Mouse (Mus musculus) cerebellum, postnatal 36 days (tissue): ENCODE data around the gene Slc4a10.
"Not testable (repeated sequence)": the region's sequence is repeated elsewhere in the genome, so short reads cannot be mapped to it uniquely, and the experiment has no call there.

Experiments used
- DNase-seq, 2 experiments: peaks; one replicate each; pipeline ENCODE4 v3.0.0; 2021 to 2022; ENCODE audit warnings: mixed read lengths in 2 of 2

Gene Slc4a10

DNA sequence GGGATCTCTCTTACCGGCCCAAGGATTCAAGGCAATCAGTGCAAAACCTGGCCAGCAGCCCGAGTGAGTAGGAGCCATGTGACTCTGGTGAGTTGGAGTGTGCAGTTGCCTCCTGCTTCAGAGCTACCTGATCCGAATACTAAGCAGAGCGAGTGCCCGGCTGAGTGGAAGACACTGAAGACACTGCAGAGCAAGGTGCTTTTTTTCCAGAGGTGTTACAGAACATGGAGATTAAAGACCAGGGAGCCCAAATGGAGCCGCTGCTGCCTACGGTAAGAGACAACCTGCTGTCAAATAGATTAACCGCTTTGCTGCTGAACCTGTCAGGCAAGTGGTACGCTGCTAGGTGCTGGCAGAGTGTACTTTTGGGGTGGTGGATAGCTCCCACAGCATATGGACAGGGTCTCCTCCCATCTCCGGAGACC lies at the start of gene Slc4a10:
Slc4a10 (plus strand) TSS at position 42 of the 425 bp plus-strand sequence.
- peak; percentile 80 to 81 for DNase-seq

DNA sequence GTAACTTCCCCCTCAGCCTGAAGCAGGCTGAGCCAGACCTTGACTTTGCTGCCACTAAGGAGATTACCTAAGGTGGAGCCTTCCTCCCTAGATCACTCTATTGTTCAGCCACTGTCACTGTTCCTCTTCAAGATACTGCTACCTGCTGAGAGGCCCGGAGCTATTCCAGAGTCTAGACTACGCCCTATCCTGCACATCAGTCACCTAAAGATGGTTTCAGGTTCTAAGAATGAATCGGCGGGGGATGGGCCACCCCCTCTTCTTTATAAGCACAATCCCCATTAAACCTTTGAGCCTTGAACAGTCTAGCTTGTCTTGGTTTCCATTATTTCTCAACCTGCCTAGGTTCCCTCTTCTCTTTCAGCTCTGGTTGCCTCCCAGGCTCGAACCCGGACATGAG lies 45.0 kb upstream of the Slc4a10 start:
- not testable (repeated sequence) for DNase-seq

DNA sequence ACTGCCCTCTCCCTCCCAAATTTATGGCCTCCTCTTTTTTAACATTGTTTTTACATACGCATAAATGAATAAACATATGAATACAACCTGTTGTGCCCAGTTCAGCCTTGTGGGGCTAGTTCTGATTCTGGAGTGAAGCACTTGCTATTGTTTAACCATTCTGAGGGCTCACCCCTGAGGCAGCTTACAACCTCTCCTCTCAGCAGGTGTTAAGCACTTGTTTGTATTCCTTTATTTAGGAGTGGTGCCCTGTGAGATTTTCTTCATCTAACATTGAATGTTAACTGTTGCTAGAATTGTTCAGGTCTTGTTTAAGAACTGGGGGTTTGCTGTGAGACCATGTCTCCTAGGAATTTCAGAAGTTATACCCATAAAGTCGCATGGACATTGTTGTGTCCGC lies 28.1 kb upstream of the Slc4a10 start:
- DNase-seq, result no peak

DNA sequence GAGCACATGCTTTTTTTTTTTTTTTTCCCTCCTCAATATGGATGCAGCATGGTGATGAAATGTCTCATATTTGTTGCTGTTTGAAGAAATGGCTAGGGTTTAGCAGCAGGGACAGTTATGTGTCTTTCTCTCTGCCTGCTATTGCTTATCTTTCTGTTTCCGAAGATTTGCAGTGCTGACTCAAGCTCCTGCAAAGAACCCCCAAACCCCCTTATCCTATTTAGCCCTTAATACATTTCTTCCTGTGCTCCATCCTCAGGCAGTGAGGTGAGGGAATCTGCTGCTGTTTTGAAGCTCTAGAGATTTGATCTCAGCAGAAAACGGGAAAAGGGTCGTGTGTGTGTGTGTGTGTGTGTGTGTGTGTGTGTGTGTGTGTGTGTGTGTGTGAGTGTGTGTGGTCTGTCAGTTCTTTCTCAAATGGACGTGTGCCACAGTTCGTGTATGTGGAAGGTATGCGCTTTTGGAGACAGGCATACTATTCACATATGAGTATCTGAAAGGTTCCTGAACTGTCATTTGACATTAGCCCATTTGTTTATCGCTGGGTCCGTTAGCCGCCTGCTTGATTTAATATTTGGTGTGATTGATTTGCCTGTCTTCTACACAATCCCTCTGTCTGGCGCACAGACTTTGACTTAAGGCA lies 720 bp downstream of the Slc4a10 start:
- no peak for DNase-seq

DNA sequence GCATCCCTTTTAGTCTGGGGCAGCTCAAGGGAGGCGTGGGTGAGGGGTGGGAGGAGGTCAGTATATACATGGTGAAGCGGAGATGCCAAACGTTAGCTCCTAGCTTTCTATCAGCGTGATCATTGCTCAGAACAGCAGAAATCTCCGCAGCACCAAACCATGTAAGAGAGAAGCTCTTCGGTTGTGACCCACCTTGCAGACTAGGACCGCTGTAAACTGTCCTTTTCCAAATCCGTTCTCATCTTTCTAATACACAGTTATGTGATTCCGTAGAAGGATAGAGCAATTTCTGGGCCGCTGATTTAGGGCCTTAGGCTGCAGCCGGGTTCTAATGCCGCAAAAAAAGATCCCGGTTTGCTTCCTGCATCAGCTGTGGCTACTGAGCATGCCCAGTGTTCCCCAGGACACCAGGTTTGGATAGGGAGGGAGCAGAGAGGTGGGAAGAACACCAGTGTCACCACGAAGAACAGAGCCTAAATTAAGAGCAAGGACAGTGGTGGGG lies 1.3 kb downstream of the Slc4a10 start:
- peak; percentile 81 to 86 for DNase-seq

DNA sequence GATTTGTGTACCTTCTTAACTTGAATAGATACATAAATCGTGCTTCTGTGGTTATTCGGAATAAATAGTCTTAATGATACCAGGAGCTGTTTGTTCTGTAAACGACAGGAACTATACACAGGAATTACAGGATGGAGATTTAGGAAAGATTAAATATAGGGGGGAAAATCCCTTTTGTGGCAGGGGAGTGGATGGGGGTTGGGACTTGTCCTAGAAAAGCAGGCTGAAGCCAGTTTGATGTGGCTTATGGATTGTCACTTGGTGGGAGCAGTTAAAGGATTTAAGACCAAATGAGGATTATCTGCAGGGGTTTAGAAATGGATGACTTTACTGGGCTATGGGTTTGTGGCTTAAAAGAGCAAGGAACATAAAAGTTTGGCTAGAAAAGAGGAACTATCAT lies 1.9 kb downstream of the Slc4a10 start:
- peak; percentile 6 to 16 for DNase-seq

DNA sequence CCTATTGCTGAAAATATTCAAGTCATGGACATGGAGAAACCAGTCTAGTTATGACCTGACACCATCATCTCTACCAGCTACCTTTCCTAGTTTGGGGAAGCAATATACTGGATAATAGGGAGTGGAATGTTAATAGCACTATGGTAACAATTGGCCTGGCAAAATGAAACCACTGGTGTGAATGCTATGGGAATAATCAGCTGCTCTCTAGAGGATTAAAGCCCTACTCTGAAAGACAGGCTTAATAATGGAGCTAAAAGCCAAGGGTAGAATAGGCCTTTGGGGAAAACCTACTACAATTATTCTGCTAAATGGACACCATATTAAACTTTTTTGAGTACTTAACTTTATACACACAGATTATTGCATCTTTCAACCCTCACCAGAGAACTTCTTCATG lies 30.2 kb downstream of the Slc4a10 start:
- DNase-seq, result no peak

DNA sequence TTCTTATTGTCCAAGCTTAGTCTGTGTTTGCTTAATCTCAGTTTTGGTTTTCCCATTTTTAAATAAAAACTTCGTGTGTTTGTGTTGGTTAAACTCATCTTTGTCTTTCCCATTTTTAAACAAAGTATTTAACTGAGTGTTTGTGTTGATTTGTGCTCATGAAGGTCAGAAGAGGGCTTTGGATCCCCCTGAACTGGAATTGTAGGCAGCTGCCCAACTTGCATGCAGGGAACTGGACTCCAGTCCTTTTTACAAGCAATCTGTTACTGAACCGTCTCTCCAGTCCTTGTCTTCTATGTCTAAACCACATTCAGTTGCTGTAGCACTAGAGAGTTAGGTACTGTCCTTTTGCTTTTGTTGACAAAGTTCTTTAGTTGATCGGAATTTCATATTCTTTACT lies 41.3 kb downstream of the Slc4a10 start:
- DNase-seq, result no peak

DNA sequence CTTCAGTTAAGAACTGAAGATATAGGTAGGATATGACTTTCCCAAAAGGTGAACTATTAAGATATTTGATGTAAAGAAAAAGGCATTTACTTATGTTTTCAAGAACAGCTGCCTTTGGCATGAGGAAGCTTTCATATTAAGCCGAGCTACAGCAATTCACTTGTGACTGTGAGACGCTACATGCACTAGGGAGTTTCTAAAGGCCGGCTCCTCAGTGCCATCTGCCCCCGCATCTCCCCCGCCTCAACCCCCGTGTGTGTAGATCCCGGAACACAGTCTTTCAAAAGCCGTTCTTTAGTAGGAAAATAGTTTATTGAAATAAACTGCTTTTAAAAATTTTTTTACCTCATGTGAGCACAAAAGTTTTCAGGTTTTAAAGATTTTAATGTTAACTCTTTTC lies 42.5 kb downstream of the Slc4a10 start:
- DNase-seq, result no peak

DNA sequence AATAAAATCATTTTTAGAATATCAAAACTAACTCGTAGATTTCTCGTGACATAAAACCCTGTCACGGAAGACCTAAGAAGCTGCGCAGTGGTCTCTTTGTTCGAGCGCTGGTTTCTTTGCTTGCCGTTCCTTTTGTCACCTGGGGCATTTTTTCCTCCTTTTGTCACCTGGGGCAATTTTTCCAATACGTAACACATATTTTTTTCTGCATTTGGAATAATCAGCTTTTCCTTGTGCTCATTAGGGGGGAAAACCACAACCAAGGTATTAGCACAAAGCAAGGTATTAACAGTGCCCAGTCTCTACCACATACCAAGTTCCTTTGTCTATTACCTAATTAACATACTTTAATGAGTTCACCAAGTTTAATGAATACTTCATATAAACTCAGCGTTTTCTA lies 42.9 kb downstream of the Slc4a10 start:
- DNase-seq, result no peak

DNA sequence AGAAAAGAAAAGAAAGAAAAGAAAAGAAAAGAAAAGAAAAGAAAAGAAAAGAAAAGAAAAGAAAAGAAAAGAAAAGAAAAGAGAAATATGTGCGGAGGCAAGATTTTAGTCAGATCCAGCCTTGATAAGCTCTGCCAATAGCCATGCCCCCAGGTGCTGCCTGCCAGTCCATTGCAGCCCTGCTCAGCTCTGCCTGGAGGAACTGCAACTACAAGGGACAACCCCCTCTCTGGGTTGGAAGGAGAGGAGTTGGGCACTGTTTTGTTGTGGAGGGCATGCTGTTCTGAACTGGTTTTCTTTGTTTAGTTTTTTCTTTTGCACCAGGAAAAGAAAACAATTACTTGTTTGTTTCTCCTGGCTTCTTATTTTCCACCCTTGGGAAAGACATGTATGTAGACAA lies 54.3 kb downstream of the Slc4a10 start:
- DNase-seq, result no peak

DNA sequence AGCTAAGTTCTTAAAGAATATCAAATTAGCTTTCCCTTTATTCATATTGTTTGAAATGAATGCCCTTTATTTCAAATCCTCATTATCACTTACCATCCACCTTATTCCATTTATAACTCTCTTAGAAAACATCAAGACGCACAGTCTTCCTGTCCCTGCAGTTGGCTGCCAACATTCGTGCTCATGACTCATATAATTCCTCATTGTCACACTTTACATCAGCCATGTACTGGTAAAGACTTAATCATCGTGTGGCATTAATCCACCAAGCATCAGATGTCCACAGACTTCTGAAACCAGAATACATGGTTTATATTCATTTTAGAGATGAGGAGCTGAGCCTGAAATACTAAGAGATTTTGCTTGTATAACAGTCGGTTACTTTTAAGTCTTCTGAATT lies 69.1 kb downstream of the Slc4a10 start:
- peak in 1 of 2 experiments; percentile 23 for DNase-seq

DNA sequence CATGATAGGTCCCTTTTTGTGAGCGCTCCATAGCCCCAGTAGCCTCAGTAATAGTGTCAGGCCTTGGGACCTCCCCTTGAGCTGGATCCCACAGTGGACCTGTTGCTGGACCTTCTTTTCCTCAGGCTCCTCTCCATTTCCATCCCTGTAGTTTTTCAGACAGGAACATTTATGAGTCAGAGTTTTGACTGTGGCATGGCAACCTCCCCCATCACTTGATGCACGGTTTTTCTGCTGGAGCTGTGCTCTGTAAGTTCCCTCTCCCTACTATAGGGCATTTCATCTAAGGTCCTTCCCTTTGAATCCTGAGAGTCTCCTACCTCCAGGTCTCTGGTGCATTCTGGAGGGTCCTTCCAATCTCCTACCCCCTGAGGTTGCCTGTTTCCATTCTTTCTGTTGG lies 83.7 kb downstream of the Slc4a10 start:
- DNase-seq, result no peak

DNA sequence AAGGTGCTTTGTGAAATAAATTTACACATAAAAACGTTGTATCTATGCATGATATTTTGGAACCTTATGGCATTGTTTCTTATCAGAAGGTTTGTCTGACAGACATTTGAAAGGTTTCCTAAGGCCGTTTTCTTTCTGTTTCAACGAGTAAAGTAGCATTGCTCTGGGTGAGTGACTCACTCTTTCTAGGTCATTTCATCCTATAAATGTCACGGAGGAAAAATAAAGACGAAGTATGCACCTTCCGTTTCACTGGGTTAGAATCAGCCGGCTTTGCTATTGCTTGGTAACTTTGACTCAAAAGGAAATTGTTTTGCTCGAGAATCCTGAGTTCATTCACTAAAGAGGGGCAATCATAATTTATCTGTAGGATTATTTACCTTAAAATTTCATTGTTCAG lies 88.6 kb downstream of the Slc4a10 start:
- no peak for DNase-seq

DNA sequence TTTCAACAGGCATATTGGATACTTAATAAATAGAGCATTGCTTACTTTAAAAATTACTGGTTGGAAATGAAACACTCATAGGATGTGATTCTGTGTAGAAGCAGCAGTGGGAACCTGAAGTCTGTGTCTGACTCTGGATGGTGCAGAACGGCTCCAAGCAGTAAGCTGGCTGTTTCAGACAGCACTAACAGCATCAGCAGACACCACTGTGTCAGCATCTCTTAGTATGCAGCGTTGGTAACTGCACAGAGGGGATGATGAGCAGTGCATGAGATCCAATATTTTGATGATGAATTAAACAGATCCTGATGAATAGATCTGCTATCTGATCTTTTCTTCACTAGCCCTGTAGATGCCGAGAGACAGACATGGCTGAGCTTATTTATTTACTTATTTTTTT lies 101.4 kb downstream of the Slc4a10 start:
- DNase-seq, result no peak

DNA sequence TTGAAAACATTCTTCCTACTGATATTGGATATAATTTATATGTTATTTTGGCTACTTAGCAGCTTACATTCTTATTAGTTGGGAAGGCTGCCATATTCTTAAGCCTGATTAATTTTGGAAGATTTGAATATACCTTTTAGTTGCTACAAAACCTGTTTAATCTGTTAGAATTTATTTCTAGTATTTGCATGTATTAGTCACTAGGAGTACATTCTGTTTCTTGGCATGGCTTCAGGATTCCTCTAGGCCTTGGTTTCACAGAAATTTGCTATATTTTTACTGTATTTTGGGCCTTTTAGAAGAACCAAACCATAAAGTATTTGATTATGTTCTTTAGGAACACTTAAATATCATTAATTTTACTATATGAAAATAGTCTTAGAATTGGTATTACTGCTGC lies 103.2 kb downstream of the Slc4a10 start:
- DNase-seq, result no peak

DNA sequence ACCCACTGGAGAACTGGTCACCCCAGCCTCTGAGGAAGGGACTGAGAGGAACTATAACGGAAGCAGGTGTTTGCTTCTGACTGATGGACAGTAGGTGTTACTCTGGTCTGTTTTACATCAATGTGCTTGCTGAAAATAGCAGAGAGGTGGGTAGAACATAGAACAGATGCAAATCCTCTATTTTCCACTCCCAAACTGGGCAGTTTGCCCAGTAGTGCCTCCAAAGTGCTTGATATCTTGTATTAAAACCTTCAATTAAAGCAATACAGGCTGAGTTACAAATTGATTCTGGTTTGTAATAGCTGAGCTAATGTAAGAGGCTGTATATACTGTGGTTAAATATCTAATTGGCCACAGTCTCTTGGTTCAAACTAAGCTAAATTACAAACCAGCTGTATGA lies 104.6 kb downstream of the Slc4a10 start:
- DNase-seq, result no peak

DNA sequence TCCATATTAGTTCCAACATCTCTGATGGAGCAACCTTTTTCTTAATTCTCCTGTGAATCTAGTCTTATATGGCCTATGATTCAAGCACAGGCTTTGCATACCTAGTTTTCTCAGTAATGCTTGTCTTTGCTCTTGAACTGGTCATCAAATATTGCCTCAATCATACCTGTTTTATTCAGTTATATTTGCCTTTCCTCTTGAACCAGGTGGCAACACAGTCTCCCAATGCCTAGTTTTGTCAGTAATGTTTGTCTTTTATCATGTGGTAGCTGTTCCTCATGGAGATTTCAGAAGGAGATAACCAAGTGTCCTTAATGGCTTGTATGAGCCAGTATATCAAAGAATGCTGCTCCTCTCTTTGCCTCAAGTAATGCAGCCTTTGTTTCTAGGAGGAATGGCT lies 163.8 kb downstream of the Slc4a10 start:
- DNase-seq, result no peak

DNA sequence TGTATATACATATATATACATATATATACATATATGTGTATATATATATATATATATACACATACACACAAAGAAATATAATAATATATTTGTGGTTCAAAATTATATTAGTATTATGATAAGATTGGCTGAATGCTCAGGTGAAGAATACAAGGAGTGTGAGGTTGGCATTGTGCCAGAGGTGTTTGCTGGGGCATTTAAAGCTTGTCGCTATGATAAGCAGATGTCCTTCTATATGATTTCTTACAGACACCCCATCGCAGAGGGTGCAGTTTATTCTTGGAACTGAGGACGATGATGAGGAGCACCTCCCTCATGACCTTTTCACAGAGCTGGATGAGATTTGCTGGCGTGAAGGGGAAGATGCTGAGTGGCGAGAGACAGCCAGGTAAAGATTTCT lies 164.8 kb downstream of the Slc4a10 start:
- peak; percentile 19 to 38 for DNase-seq

DNA sequence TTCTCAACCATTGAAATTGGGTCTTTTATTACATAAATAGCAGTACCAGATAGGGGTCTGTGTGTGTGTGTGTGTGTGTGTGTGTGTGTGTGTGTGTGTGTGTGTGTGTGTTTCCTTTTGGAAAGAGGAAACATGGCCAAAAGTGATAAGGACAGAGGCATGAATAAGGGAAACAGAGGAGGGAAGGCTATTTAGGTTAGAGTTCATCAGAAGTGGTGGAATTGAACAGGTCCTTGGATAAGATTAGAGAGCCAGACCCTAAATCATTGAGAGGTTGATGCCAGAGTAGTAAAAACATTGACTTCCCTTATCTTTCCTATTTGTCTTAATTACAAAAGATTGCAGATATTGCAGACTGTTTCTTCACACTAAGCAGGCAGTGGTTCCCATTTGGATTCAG lies 181.3 kb downstream of the Slc4a10 start:
- no peak for DNase-seq

DNA sequence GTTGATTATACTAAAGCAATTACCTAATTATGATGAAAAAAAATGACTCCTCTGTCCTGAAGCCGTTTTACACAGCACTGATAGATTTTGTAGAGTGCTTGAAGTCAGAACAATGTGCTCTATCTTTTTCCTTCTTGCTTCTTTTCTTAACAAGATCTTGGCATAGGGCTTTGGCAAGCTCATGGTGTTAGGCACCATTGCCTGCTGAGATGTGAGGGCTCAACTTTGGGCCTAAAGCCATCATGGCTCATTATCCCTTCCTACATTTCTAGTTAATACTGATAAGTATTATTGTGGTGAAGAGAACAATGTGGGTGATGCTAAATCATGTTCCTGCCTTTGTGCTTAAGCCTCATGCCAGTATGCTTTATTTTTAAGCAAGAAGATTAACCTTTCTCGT lies 185.0 kb downstream of the Slc4a10 start:
- DNase-seq, result no peak

DNA sequence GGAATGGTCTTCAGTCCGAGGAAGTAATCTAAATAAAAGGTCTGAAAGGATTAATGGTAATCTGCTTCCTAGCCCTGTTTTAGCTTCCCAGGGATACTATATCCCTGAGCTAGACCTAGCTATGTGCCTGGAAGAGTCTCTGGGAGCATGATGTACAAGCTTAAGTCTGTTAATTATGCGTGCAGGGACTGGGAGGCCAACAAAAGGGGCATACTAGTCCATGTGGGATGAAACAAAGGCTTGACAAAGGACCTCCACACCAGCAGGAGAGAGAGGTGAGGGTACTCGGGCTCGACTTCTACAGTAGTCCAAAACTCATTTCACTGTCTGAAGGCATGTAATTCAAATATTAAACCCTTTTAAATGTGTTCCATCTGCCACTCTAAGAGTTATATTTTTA lies 197.9 kb downstream of the Slc4a10 start:
- DNase-seq, result no peak

DNA sequence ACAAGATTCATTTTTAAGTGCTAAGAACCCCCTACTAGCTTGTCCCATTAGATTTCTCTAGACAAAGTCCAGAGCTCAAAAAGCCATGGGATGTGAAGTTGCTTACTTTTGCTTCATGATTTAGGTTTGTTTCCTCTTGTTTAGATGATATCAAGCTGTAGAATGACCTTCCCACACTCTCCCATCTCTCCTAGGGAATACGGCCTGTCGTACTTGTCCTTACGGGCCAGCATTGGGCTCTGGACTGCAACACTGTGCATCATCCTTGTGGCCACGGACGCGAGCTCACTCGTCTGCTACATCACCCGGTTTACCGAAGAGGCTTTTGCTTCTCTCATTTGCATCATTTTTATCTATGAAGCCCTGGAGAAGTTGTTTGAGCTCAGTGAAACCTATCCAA lies 222.2 kb downstream of the Slc4a10 start:
- no peak for DNase-seq

DNA sequence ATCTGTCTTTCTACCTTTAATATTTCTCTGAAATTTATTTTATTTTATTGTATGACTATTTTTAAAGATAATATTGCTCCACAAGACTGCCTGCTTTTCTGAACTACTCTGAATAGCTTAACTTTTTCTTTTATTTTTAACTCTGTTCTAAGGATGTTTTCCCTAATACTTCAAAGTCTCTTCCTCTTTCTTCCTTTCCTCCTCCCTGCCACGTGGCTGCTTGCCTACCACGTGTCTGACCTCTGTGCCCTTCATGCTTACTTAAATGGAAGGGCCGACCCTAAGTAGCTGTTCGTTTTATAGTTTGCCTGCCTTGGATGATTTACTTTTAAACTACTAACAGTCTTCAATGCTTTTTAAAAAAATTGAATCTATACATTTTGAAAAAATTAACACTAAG lies 225.6 kb downstream of the Slc4a10 start:
- no peak for DNase-seq

DNA sequence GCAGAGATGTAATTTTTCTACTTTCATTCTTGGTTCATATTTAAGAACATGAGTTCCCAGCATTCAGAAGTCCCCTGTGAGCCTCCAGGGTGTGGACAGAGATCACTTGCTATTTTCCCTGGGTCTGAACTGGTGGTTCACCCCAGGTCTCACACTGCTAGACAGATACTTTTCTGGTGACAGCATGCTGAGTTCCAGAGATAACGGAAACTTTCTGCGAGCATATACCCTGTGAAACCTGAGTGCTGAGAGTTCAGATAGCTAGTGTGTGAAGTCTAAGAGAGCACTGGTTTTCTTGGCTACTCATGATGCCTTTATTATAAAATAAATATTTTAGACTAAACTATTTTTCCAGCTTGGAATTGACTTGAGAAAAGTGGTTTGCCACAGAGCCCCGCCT lies 232.5 kb downstream of the Slc4a10 start:
- DNase-seq, result no peak
